Mouse (Mus musculus): Measurements from ENCODE around the gene A030014E15Rik. TPM values are rescaled to one million over a fixed set of nuclear protein-coding genes. Genes with fewer than 3 reads are reported as not detected.
"Not testable (repeated sequence)": the region's sequence is repeated elsewhere in the genome, so short reads cannot be mapped to it uniquely, and the experiment has no call there.

A030014E15Rik gene
- polyA plus RNA-seq, 1 experiment from 2014 or later, result not detected

DNA sequence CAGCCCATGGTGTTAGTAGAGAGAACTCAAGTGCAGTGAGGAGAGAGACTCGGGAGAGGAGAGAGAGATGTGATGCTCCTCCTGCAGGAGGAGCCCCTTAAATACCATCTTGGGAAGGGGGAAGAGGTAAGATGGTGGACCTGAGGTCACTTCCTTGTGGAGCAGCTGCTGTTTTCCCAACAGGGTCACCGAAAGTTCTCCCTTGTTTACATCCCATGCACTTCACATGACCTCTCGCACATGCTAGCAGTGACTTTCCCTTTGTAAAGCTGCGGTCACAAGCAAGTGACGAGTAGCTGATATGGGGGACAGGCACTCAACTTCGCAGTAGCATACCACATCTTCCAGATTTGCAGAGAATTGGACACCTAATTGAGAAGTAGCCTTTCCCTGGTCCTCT lies 6.6 kb downstream of the A030014E15Rik start, which contains the start of gene Gm6217:
Gene Gm6217, minus strand, starts transcription at position 74 of the 400 bp plus-strand sequence.
- not testable (repeated sequence) for H3K9ac ChIP-seq (replicated peaks; ENCODE audit: low read length); H3K4me2 ChIP-seq (replicated peaks; ENCODE audit: low read depth, low read length); H3K27ac ChIP-seq (ENCODE audit: low read length); H3K36me3 ChIP-seq (ENCODE audit: insufficient read depth, low read length); H3K9me3 ChIP-seq (ENCODE audit: low read length); H3K4me3 ChIP-seq (ENCODE audit: low read length); H3K27me3 ChIP-seq (ENCODE audit: insufficient read depth, low read length); ATAC-seq (ENCODE audit: low FRiP score, low TSS enrichment); H3K4me1 ChIP-seq (ENCODE audit: insufficient read depth, low read length)
- WGBS, result no CpG with 5 or more reads among the region's 6 CpGs

DNA sequence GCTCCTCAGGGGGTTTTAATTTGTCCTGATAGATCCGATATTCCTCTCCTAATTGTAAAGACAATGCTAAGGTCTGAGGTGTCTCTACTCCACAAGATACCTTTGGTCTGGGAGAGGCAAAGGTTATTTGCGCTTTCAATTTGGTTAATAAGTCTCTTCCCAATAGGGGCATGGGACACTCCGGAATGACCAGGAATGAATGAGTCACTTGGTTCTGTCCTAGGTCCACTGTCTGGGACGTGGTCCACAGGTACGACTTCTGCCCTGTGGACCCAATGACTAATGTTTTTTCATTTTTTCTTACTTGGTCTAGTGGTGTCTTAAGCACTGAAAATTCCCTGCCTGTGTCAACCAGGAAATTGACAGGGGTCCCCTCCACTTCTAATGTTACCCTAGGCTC lies 13.9 kb downstream of the A030014E15Rik start:
- H3K4me3 ChIP-seq (ENCODE audit: low read length), result no peak overlapping the region
- WGBS, result 93% methylated on average over 5 of the region's 5 CpGs
- H3K4me2 ChIP-seq (replicated peaks; ENCODE audit: low read depth, low read length), result no peak overlapping the region
- H3K4me1 ChIP-seq (ENCODE audit: insufficient read depth, low read length), result no peaks in the 10 kb centered on the region
- no peak for ATAC-seq (ENCODE audit: low FRiP score, low TSS enrichment)
- H3K9ac ChIP-seq (replicated peaks; ENCODE audit: low read length), result no peak overlapping the region
- H3K9me3 ChIP-seq (ENCODE audit: low read length), result peaks cover 11% of the 10 kb centered on the region
- H3K27me3 ChIP-seq (ENCODE audit: insufficient read depth, low read length), result no peaks in the 10 kb centered on the region
- H3K27ac ChIP-seq (ENCODE audit: low read length), result no peak overlapping the region
- no peaks in the 10 kb centered on the region for H3K36me3 ChIP-seq (ENCODE audit: insufficient read depth, low read length)

- H3K36me3 ChIP-seq (ENCODE audit: insufficient read depth, low read length); H3K4me3 ChIP-seq (ENCODE audit: low read length); H3K27ac ChIP-seq (ENCODE audit: low read length); H3K4me2 ChIP-seq (replicated peaks; ENCODE audit: low read depth, low read length); H3K9ac ChIP-seq (replicated peaks; ENCODE audit: low read length); ATAC-seq (ENCODE audit: low FRiP score, low TSS enrichment); H3K9me3 ChIP-seq (ENCODE audit: low read length); H3K27me3 ChIP-seq (ENCODE audit: insufficient read depth, low read length); H3K4me1 ChIP-seq (ENCODE audit: insufficient read depth, low read length): not testable (repeated sequence)
- WGBS, result 64% methylated on average over 1 of the region's 2 CpGs
These were observed 17.8 kb downstream of the A030014E15Rik start for GRCm38 (mm10) chr1:82942505-82942904.

DNA sequence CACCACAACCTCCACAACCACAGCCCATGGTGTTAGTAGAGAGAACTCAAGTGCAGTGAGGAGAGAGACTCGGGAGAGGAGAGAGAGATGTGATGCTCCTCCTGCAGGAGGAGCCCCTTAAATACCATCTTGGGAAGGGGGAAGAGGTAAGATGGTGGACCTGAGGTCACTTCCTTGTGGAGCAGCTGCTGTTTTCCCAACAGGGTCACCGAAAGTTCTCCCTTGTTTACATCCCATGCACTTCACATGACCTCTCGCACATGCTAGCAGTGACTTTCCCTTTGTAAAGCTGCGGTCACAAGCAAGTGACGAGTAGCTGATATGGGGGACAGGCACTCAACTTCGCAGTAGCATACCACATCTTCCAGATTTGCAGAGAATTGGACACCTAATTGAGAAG lies 18.6 kb downstream of the A030014E15Rik start, which contains the start of gene A030003K21Rik:
Gene A030003K21Rik, minus strand, starts transcription at position 94 of the 400 bp plus-strand sequence.
- not testable (repeated sequence) for H3K9me3 ChIP-seq (ENCODE audit: low read length); H3K4me3 ChIP-seq (ENCODE audit: low read length); H3K4me2 ChIP-seq (replicated peaks; ENCODE audit: low read depth, low read length); H3K27ac ChIP-seq (ENCODE audit: low read length); ATAC-seq (ENCODE audit: low FRiP score, low TSS enrichment); H3K27me3 ChIP-seq (ENCODE audit: insufficient read depth, low read length); H3K9ac ChIP-seq (replicated peaks; ENCODE audit: low read length); H3K4me1 ChIP-seq (ENCODE audit: insufficient read depth, low read length); H3K36me3 ChIP-seq (ENCODE audit: insufficient read depth, low read length)
- no CpG with 5 or more reads among the region's 6 CpGs for WGBS

DNA sequence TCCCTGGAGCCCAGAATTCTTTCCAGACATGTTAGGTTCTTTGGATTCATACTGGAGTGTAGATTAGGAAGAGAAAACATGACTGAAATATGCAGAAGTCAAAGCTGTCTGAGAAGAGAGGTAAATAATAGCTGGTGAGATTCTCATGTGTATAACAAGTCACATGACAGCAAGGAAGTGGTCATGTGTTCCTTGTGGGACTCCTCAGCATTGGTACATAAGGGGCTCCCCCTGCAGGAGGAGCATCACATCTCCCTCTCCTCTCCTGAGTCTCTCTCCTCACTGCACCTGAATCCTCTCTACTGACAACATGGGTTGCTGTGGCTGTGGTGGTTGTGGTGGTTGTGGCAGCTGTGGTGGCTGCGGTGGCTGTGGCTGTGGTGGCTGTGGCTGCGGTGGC lies 21.3 kb downstream of the A030014E15Rik start:
- not testable (repeated sequence) for ATAC-seq (ENCODE audit: low FRiP score, low TSS enrichment); H3K4me2 ChIP-seq (replicated peaks; ENCODE audit: low read depth, low read length); H3K27ac ChIP-seq (ENCODE audit: low read length); H3K36me3 ChIP-seq (ENCODE audit: insufficient read depth, low read length); H3K9ac ChIP-seq (replicated peaks; ENCODE audit: low read length); H3K4me3 ChIP-seq (ENCODE audit: low read length); H3K9me3 ChIP-seq (ENCODE audit: low read length); H3K27me3 ChIP-seq (ENCODE audit: insufficient read depth, low read length); H3K4me1 ChIP-seq (ENCODE audit: insufficient read depth, low read length)
- WGBS, result 100% methylated on average over 2 of the region's 2 CpGs

DNA sequence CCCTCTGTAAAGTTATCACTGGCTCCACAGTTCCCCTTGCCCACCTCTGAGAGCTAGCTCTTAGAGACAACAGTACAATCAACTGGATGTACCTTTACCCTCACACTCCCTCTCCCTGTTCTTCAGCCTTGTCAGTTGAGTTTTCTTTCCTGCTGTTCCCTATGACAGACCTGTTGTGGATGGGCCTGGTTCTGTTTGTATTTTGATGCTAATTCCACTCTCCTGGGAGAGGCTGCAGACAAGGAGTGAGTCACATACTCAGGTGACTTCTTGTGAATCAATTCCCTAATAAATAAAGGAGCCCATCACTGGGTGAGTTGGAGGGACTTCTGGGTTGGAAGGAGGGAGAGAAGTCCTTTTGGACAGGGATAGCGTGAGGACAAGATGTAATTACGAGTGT lies 23.9 kb downstream of the A030014E15Rik start:
- no peaks in the 10 kb centered on the region for H3K27me3 ChIP-seq (ENCODE audit: insufficient read depth, low read length)
- H3K9me3 ChIP-seq (ENCODE audit: low read length), result no peaks in the 10 kb centered on the region
- no peaks in the 10 kb centered on the region for H3K4me1 ChIP-seq (ENCODE audit: insufficient read depth, low read length)
- no peaks in the 10 kb centered on the region for H3K36me3 ChIP-seq (ENCODE audit: insufficient read depth, low read length)
- H3K9ac ChIP-seq (replicated peaks; ENCODE audit: low read length), result no peak overlapping the region
- H3K27ac ChIP-seq (ENCODE audit: low read length), result no peak overlapping the region
- H3K4me2 ChIP-seq (replicated peaks; ENCODE audit: low read depth, low read length), result no peak overlapping the region
- WGBS, result 88% methylated on average over 2 of the region's 2 CpGs
- H3K4me3 ChIP-seq (ENCODE audit: low read length), result no peak overlapping the region
- no peak for ATAC-seq (ENCODE audit: low FRiP score, low TSS enrichment)

- not testable (repeated sequence) for H3K9me3 ChIP-seq (ENCODE audit: low read length); H3K4me1 ChIP-seq (ENCODE audit: insufficient read depth, low read length); ATAC-seq (ENCODE audit: low FRiP score, low TSS enrichment); H3K27me3 ChIP-seq (ENCODE audit: insufficient read depth, low read length); H3K9ac ChIP-seq (replicated peaks; ENCODE audit: low read length); H3K4me2 ChIP-seq (replicated peaks; ENCODE audit: low read depth, low read length); H3K4me3 ChIP-seq (ENCODE audit: low read length); H3K27ac ChIP-seq (ENCODE audit: low read length); H3K36me3 ChIP-seq (ENCODE audit: insufficient read depth, low read length)
These were observed 31.2 kb downstream of the A030014E15Rik start, which contains the start of gene Gm7544 for GRCm38 (mm10) chr1:82955913-82956312. TSS of gene Gm7544 (minus strand) at chr1:82956013.

DNA sequence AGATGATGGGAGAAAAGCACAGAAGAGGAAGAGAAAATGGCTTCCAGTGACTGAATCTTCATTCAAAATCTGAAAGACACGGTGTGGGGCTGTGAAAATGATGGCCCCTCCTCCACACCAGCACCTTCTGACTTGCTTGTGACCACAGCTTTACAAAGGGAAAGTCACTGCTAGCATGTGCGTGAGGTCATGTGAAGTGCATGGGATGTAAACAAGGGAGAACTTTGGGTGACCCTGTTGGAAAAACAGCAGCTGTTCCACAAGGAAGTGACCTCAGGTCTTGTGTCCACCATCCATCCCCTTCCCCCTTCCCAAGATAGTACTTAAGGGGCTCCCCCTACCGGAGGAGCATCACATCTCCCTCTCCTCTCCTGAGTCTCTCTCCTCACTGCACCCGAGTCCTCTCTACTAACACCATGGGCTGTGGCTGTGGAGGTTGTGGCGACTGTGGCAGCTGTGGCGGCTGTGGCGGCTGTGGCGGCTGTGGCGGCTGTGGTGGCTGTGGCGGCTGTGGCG lies 35.2 kb downstream of the A030014E15Rik start, which contains the start of gene Gm47955:
Gene Gm47955, plus strand, starts transcription at position 417 of the 516 bp plus-strand sequence.
- 80% methylated on average over 7 of the region's 11 CpGs for WGBS
- H3K4me2 ChIP-seq (replicated peaks; ENCODE audit: low read depth, low read length), result no peak within 1 kb of the TSS
- ATAC-seq (ENCODE audit: low FRiP score, low TSS enrichment), result no peak

GRCm38 (mm10) chr1:82966413-82966812 lies 41.7 kb downstream of the A030014E15Rik start:
- H3K27me3 ChIP-seq (ENCODE audit: insufficient read depth, low read length), result no peaks in the 10 kb centered on the region
- H3K27ac ChIP-seq (ENCODE audit: low read length), result no peak overlapping the region
- no peaks in the 10 kb centered on the region for H3K9me3 ChIP-seq (ENCODE audit: low read length)
- H3K4me2 ChIP-seq (replicated peaks; ENCODE audit: low read depth, low read length), result no peak overlapping the region
- H3K9ac ChIP-seq (replicated peaks; ENCODE audit: low read length), result no peak overlapping the region
- no peaks in the 10 kb centered on the region for H3K36me3 ChIP-seq (ENCODE audit: insufficient read depth, low read length)
- no peaks in the 10 kb centered on the region for H3K4me1 ChIP-seq (ENCODE audit: insufficient read depth, low read length)
- no peak for ATAC-seq (ENCODE audit: low FRiP score, low TSS enrichment)
- 70% methylated on average over 3 of the region's 3 CpGs for WGBS
- H3K4me3 ChIP-seq (ENCODE audit: low read length), result no peak overlapping the region

More for the DNA sequence above, 35.2 kb downstream of the A030014E15Rik start, which contains the start of gene Gm47955:
- Histone ChIP-seq H3K9me3 (ENCODE audit: low read length) (no peaks in the 10 kb centered on the region), H3K27ac (ENCODE audit: low read length) (no peak within 1 kb of the TSS), H3K27me3 (ENCODE audit: insufficient read depth, low read length) (no peaks in the 10 kb centered on the region), H3K9ac (replicated peaks; ENCODE audit: low read length) (no peak within 1 kb of the TSS), H3K4me3 (ENCODE audit: low read length) (no peak within 1 kb of the TSS), H3K4me1 (ENCODE audit: insufficient read depth, low read length) (no peaks in the 10 kb centered on the region), H3K36me3 (ENCODE audit: insufficient read depth, low read length) (no peaks in the 10 kb centered on the region)

GRCm38 (mm10) chr1:82972046-82972445 lies 47.3 kb downstream of the A030014E15Rik start:
- peak; percentile 61; the same call in 1 of the 2 replicates for ATAC-seq (ENCODE audit: low FRiP score, low TSS enrichment)
- no peak overlapping the region for H3K4me2 ChIP-seq (replicated peaks; ENCODE audit: low read depth, low read length)

More at GRCm38 (mm10) chr1:82972046-82972445, 47.3 kb downstream of the A030014E15Rik start:
- Histone ChIP-seq H3K36me3 (ENCODE audit: insufficient read depth, low read length) (no peaks in the 10 kb centered on the region), H3K9me3 (ENCODE audit: low read length) (no peaks in the 10 kb centered on the region), H3K4me3 (ENCODE audit: low read length) (no peak overlapping the region), H3K9ac (replicated peaks; ENCODE audit: low read length) (no peak overlapping the region), H3K4me1 (ENCODE audit: insufficient read depth, low read length) (no peaks in the 10 kb centered on the region), H3K27ac (ENCODE audit: low read length) (no peak overlapping the region), H3K27me3 (ENCODE audit: insufficient read depth, low read length) (no peaks in the 10 kb centered on the region)
- WGBS, result 50% methylated on average over 4 of the region's 4 CpGs

Measured in kidney, embryonic 16.5 days (tissue).